Mouse (Mus musculus) olfactory bulb, adult 2 months (tissue): ENCODE results near the gene Cdc7. TPM values are rescaled to one million over a fixed set of nuclear protein-coding genes. Genes with fewer than 3 reads are reported as not detected.
"Not testable (repeated sequence)": the region's sequence is repeated elsewhere in the genome, so short reads cannot be mapped to it uniquely, and the experiment has no call there.

Experiments used
- H3K27ac ChIP-seq: fragments of 200-500 bp; 2 replicates; pipeline ENCODE4 v1.5.1; 2012; ENCODE audit warnings: low read depth, low read length; ENCODE audit not compliant: insufficient read depth
- H3K4me1 ChIP-seq: fragments of 200-500 bp; 2 replicates; pipeline ENCODE4 v1.6.1; 2012; ENCODE audit warnings: low read length; ENCODE audit not compliant: control insufficient read depth, insufficient read depth
- H3K4me3 ChIP-seq: fragments of 200-500 bp; 2 replicates; pipeline ENCODE4 v1.5.1; 2012; ENCODE audit warnings: mild to moderate bottlenecking, low read depth, low read length, moderate library complexity; ENCODE audit not compliant: insufficient read depth
- CTCF ChIP-seq: fragments of 200-500 bp; IDR thresholded peaks from 2 replicates; pipeline ENCODE4 v1.5.1; 2012; ENCODE audit warnings: low read depth, mild to moderate bottlenecking, low read length, moderate library complexity; ENCODE audit not compliant: insufficient read depth
- POLR2A ChIP-seq: fragments of 200-500 bp; IDR thresholded peaks from 2 replicates; pipeline ENCODE4 v1.6.1; 2012; ENCODE audit warnings: mild to moderate bottlenecking, low read depth, low read length, moderate library complexity; ENCODE audit not compliant: insufficient read depth
- WGBS: fragments of 180-500 bp; shearing (Covaris S2); methylation state at CpG from one replicate; pipeline ENCODE4 v1.1.7; 2018; 5-methylcytosine and 5-hydroxymethylcytosine counted together
- polyA plus RNA-seq: library from polyadenylated mRNA; stranded (reverse); fragments of >200 nt; gene quantifications from 2 replicates; pipeline ENCODE4 v1.2.4, GENCODE M21; 2012; ENCODE audit warnings: low replicate concordance; ENCODE audit not compliant: missing spikeins, insufficient read depth, insufficient read length

Cdc7 gene
- polyA plus RNA-seq, 1 experiment = not detected

- H3K4me1 ChIP-seq = 0 out of 2 replicates have a peak, but pooled peaks cover 2% of the 10 kb centered on the region
- WGBS = 59% methylated on average over 3 of the region's 3 CpGs
- no peak overlapping the region for H3K27ac ChIP-seq
- H3K4me3 ChIP-seq = no peak overlapping the region
- no peak for TF ChIP-seq CTCF
- no peak for TF ChIP-seq POLR2A
Measured at GRCm38 (mm10) chr5:106959031-106959430, 5.1 kb upstream of the Cdc7 start.

- TF ChIP-seq CTCF = no peak
- no peak for TF ChIP-seq POLR2A
- WGBS = 92% methylated on average over 2 of the region's 2 CpGs
- Histone ChIP-seq H3K27ac (no peak overlapping the region), H3K4me1 (0 out of 2 replicates have a peak, but pooled peaks cover 2% of the 10 kb centered on the region), H3K4me3 (no peak overlapping the region)
Measured at GRCm38 (mm10) chr5:106960451-106960850, 3.7 kb upstream of the Cdc7 start.

- TF ChIP-seq POLR2A = no peak; the same call in 1 of the 2 replicates
- no peak for TF ChIP-seq CTCF
- H3K4me1 ChIP-seq = 0 out of 2 replicates have a peak, but pooled peaks cover 2% of the 10 kb centered on the region
- WGBS = under 1% methylated on average over 41 of the region's 41 CpGs
- H3K4me3 ChIP-seq = peak overlapping the region; percentile 62
- H3K27ac ChIP-seq = no peak overlapping the region
Measured at GRCm38 (mm10) chr5:106964513-106965014, 442 bp downstream of the Cdc7 start.

GRCm38 (mm10) chr5:106966443-106966842, 2.3 kb downstream of the Cdc7 start:
- WGBS = 95% methylated on average over 3 of the region's 3 CpGs
- H3K4me1 ChIP-seq = 0 out of 2 replicates have a peak, but pooled peaks cover 2% of the 10 kb centered on the region
- H3K27ac ChIP-seq = no peak overlapping the region
- no peak overlapping the region for H3K4me3 ChIP-seq
- TF ChIP-seq CTCF (no peak), POLR2A (no peak)

- TF ChIP-seq POLR2A = no peak
- no peak for TF ChIP-seq CTCF
- 93% methylated on average over 1 of the region's 1 CpGs for WGBS
Measured at GRCm38 (mm10) chr5:106967578-106967977, 3.5 kb downstream of the Cdc7 start.

GRCm38 (mm10) chr5:106973883-106974282, 9.8 kb downstream of the Cdc7 start:
- H3K4me1 ChIP-seq = no peaks in the 10 kb centered on the region
- H3K4me3 ChIP-seq = no peak overlapping the region
- TF ChIP-seq POLR2A (no peak), CTCF (no peak)
- no peak overlapping the region for H3K27ac ChIP-seq
- 82% methylated on average over 7 of the region's 7 CpGs for WGBS

More at GRCm38 (mm10) chr5:106967578-106967977, 3.5 kb downstream of the Cdc7 start:
- H3K4me1 ChIP-seq = 0 out of 2 replicates have a peak, but pooled peaks cover 2% of the 10 kb centered on the region
- H3K27ac ChIP-seq = no peak overlapping the region
- H3K4me3 ChIP-seq = no peak overlapping the region

GRCm38 (mm10) chr5:106979156-106979555, 15.0 kb downstream of the Cdc7 start:
- Histone ChIP-seq H3K27ac (no peak overlapping the region), H3K4me3 (no peak overlapping the region), H3K4me1 (no peaks in the 10 kb centered on the region)
- TF ChIP-seq POLR2A (no peak), CTCF (no peak)
- 93% methylated on average over 7 of the region's 7 CpGs for WGBS

- Histone ChIP-seq H3K27ac (no peak overlapping the region), H3K4me3 (no peak overlapping the region), H3K4me1 (no peaks in the 10 kb centered on the region)
- 91% methylated on average over 7 of the region's 7 CpGs for WGBS
- TF ChIP-seq CTCF = no peak
- TF ChIP-seq POLR2A = no peak
Measured at GRCm38 (mm10) chr5:106982298-106982952, 18.3 kb downstream of the Cdc7 start.

- not testable (repeated sequence) for H3K4me1 ChIP-seq, H3K4me3 ChIP-seq, H3K27ac ChIP-seq
- 94% methylated on average over 3 of the region's 3 CpGs for WGBS
Measured at GRCm38 (mm10) chr5:106984934-106985333, 20.8 kb downstream of the Cdc7 start.

- H3K4me1 ChIP-seq = no peaks in the 10 kb centered on the region
- H3K4me3 ChIP-seq = no peak overlapping the region
- H3K27ac ChIP-seq = no peak overlapping the region
- TF ChIP-seq POLR2A (no peak), CTCF (no peak)
- 79% methylated on average over 2 of the region's 2 CpGs for WGBS
Measured at GRCm38 (mm10) chr5:106985594-106985993, 21.5 kb downstream of the Cdc7 start.
